Mouse (Mus musculus) forebrain, embryonic 16.5 days (tissue): ENCODE results near the gene Pnpla8. TPM values are rescaled to one million over a fixed set of nuclear protein-coding genes. Genes with fewer than 3 reads are reported as not detected.

Experiments used
- ATAC-seq: fragments of 200-750 bp; cut with Nextera tagmentation; 2 replicates; pipeline ENCODE4 v1.8.0; 2017; ENCODE audit warnings: mild to moderate bottlenecking, moderate library complexity
- H3K27ac ChIP-seq: fragments of 300-500 bp; sonication (generic); 2 replicates; pipeline ENCODE4 v1.5.1; 2014; ENCODE audit warnings: low read length, control low read depth
- H3K27me3 ChIP-seq: fragments of 300-500 bp; sonication (generic); replicated peaks from 2 replicates; pipeline ENCODE4 v1.6.1; 2014; ENCODE audit warnings: low read length; ENCODE audit not compliant: control insufficient read depth, insufficient read depth
- H3K36me3 ChIP-seq: fragments of 300-500 bp; sonication (generic); 2 replicates; pipeline ENCODE4 v1.6.1; 2014; ENCODE audit not compliant: control insufficient read depth, insufficient read depth
- H3K4me1 ChIP-seq: fragments of 300-500 bp; sonication (generic); replicated peaks from 2 replicates; pipeline ENCODE4 v1.6.1; 2014; ENCODE audit warnings: low read length; ENCODE audit not compliant: control insufficient read depth, insufficient read depth
- H3K4me2 ChIP-seq: fragments of 300-500 bp; sonication (generic); 2 replicates; pipeline ENCODE4 v1.6.1; 2014; ENCODE audit warnings: mild to moderate bottlenecking, low read length, control low read depth
- H3K4me3 ChIP-seq: fragments of 300-500 bp; sonication (generic); replicated peaks from 2 replicates; pipeline ENCODE4 v1.5.1; 2014; ENCODE audit warnings: mild to moderate bottlenecking, low read length, control low read depth
- H3K9ac ChIP-seq: fragments of 300-500 bp; sonication (generic); replicated peaks from 2 replicates; pipeline ENCODE4 v1.6.1; 2014; ENCODE audit warnings: low read depth, low read length, control low read depth
- H3K9me3 ChIP-seq: fragments of 300-500 bp; sonication (generic); 2 replicates; pipeline ENCODE4 v1.6.1; 2016; ENCODE audit warnings: low read length; ENCODE audit not compliant: control insufficient read depth
- WGBS: fragments of 180-500 bp; shearing (Covaris S2); extraction: QIAGEN DNeasy Blood & Tissue Kit; methylation state at CpG from one replicate; pipeline ENCODE4 v1.1.7; 2014; 5-methylcytosine and 5-hydroxymethylcytosine counted together
- microRNA-seq: library from miRNA; unstranded; fragments of <30 nt; microRNA quantifications from one replicate; pipeline ENCODE4, GENCODE M21; 2017
- polyA plus RNA-seq: library from polyadenylated mRNA; unstranded; fragments of >200 nt; fragmentation: Nextera tagmentation; extraction: Ambion mirVana; gene quantifications from 2 replicates; pipeline ENCODE4 v1.2.1, GENCODE M21; 2015

Gene Pnpla8
- polyA plus RNA-seq, 1 experiment from 2014 or later, result 154 TPM

DNA sequence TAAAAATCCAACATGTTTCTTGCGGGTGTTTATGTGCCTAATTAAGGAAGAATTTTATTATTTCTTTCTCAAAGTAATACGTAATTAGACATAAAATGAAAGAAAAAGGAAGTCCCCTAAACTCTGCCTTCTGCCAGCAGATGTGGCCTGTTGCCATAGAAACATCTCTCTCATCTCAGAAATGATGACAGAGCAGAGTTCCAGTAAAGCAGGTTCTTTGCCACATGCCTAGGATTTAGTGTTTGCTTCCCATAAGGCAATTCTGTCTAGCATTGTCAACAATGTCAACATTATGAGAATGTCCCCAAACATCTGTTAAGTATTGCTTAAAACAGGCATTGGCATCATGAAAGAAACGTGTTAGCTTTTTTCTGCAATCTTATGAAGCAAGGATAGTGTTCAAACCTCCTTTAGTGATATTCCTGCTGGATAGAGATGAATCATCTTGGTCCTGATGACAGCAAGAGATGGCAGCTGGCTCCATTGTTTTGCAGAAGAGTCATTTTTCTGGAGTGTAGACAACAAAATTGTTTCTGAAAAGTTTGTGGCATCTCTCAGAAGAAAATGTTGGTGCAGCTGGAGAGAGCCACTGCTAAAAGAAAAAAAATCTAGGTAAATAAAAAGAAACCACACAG, 150.0 kb downstream of the Pnpla8 start:
- Histone ChIP-seq H3K36me3 (no peaks in the 10 kb centered on the region), H3K4me2 (no peak overlapping the region), H3K27ac (no peak overlapping the region), H3K27me3 (no peaks in the 10 kb centered on the region), H3K9ac (no peak overlapping the region), H3K4me1 (peaks cover 28% of the 10 kb centered on the region), H3K9me3 (no peaks in the 10 kb centered on the region), H3K4me3 (no peak overlapping the region)
- ATAC-seq, result peak; percentile 69
- 24% methylated on average over 3 of the region's 3 CpGs for WGBS

Small RNAs within 50 kb of the gene (microRNA-seq; reads per million reads assigned to microRNA genes)
- gene Mir5627, result 1.0 reads per million

Other genes starting within 250 kb of the Pnpla8 start
- gene Dnajb9, start 11.0 kb upstream of the Pnpla8 start, polyA plus RNA-seq, result 30.3 and 36.5 TPM in 2 replicates
- gene Nrcam, start 107.5 kb downstream of the Pnpla8 start, polyA plus RNA-seq, result 129 and 139 TPM in 2 replicates